ENCODE assay signal across 9 mouse cellular contexts in the genomic region with DNA sequence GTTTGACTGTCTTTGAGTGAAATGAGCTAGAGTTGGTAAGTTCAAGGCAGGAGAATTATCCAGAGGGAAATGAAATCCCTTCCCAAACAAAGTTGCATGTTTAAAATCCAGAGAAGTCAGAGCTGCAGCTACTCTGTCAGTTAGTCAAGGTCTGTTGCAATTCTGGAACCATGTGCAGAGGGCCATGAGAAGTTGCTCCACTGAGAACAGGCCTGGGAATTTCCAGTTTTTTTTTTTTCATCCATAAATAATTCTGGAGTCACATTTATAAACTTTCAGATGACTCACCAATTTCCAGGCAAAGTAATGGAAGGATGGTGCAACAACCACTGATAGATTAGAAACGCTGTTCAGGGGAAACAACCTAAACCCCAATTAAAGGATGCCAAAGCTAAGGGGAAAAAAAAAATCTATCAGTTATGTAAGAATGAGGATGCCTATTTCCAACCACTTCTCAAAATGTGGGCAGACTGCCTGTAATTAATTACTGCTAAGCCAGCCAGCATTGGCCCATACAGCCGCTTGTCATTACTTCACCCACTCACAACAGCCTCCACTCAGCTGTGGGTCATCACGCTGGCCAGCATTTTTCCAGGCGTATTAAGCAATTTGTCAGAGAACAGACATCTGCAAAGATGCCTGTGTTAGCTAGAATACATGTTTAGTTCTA.
A peak's percentile ranks its signal among the peaks of the same experiment; 100 is the strongest.
DNase-seq lines count a peak whose midpoint lies in the region; ATAC-seq and TF ChIP-seq lines count a peak whose summit lies in the region.
"Had no signal": no experiment of that assay in that cellular context is flagged by ENCODE, and none has a peak within 500 bp of the region (broad histone marks: within the 10 kb centered on the region; RNA-seq: fewer than 3 reads in every experiment).

No protein-coding gene starts in this region.

- ATAC-seq in forebrain, embryonic 14.5 days: peak; percentile 72
- no peak for ATAC-seq in kidney, embryonic 16.5 days (ENCODE audit: low FRiP score, low TSS enrichment)

- no peak overlapping the region for H3K27ac ChIP-seq in forebrain, embryonic 14.5 days (ENCODE audit: low read depth, low read length)
- no peak overlapping the region for H3K27ac ChIP-seq in forebrain, embryonic 10.5 days
- no peak overlapping the region; the same call in 1 of the 2 replicates for H3K27ac ChIP-seq in left cerebral cortex, adult 2 months
- no peak overlapping the region for H3K27ac ChIP-seq in kidney, embryonic 16.5 days (ENCODE audit: low read length)
- H3K27ac ChIP-seq: limb, embryonic 12.5 days had no signal

- 54% methylated on average over 4 of the region's 4 CpGs for WGBS in forebrain, embryonic 14.5 days
- WGBS in forebrain, embryonic 10.5 days: 91% methylated on average over 4 of the region's 4 CpGs
- 71% methylated on average over 4 of the region's 4 CpGs for WGBS in kidney, embryonic 16.5 days

- no peak overlapping the region for H3K4me2 ChIP-seq in forebrain, embryonic 14.5 days (ENCODE audit: low read length)
- no peak overlapping the region for H3K4me2 ChIP-seq in kidney, embryonic 16.5 days (replicated peaks; ENCODE audit: low read depth, low read length)
- H3K4me2 ChIP-seq: limb, embryonic 12.5 days had no signal

- intact Hi-C loops in left cerebral cortex, adult 2 months (cut with DNase I): no loop called here

- H3K36me3 ChIP-seq in forebrain, embryonic 14.5 days (ENCODE audit: control insufficient read depth, insufficient read depth, low read length): no peaks in the 10 kb centered on the region
- H3K36me3 ChIP-seq in forebrain, embryonic 10.5 days (replicated peaks): no peaks in the 10 kb centered on the region
- H3K36me3 ChIP-seq in kidney, embryonic 16.5 days (ENCODE audit: insufficient read depth, low read length): no peaks in the 10 kb centered on the region
- H3K36me3 ChIP-seq: limb, embryonic 12.5 days had no signal

- H3K4me3 ChIP-seq in forebrain, embryonic 14.5 days (ENCODE audit: low read depth, low read length): no peak overlapping the region
- no peak overlapping the region for H3K4me3 ChIP-seq in forebrain, embryonic 10.5 days
- H3K4me3 ChIP-seq in left cerebral cortex, adult 2 months: no peak overlapping the region; the same call in 1 of the 2 replicates
- H3K4me3 ChIP-seq in kidney, embryonic 16.5 days (ENCODE audit: low read length): no peak overlapping the region
- H3K4me3 ChIP-seq: limb, embryonic 12.5 days had no signal

- H3K27me3 ChIP-seq in forebrain, embryonic 14.5 days (replicated peaks; ENCODE audit: control insufficient read depth, insufficient read depth, low read length): no peaks in the 10 kb centered on the region
- H3K27me3 ChIP-seq in forebrain, embryonic 10.5 days (ENCODE audit: poor library complexity, severe bottlenecking): no peaks in the 10 kb centered on the region
- no peaks in the 10 kb centered on the region for H3K27me3 ChIP-seq in kidney, embryonic 16.5 days (ENCODE audit: insufficient read depth, low read length)
- H3K27me3 ChIP-seq: limb, embryonic 12.5 days had no signal

- H3K4me1 ChIP-seq in forebrain, embryonic 14.5 days (ENCODE audit: control insufficient read depth, insufficient read depth, low read length): no peaks in the 10 kb centered on the region
- no peaks in the 10 kb centered on the region for H3K4me1 ChIP-seq in forebrain, embryonic 10.5 days
- no peaks in the 10 kb centered on the region for H3K4me1 ChIP-seq in kidney, embryonic 16.5 days (ENCODE audit: insufficient read depth, low read length)
- H3K4me1 ChIP-seq: limb, embryonic 12.5 days had no signal

- TF ChIP-seq CTCF in left cerebral cortex, adult 2 months (IDR thresholded peaks at IDR 0.05): no peak

- DNase-seq in forebrain, embryonic 14.5 days (ENCODE audit: low spot score): peak; percentile 68
- DNase-seq in forebrain, embryonic 10.5 days (ENCODE audit: extremely low spot score, low spot score): no peak
- peak; percentile 7 for DNase-seq in urinary bladder, postnatal 25 days (ENCODE audit: low spot score)
- no peak for DNase-seq in urinary bladder, postnatal 10 days (ENCODE audit: low spot score)
- peak; percentile 16 to 18 for DNase-seq in left cerebral cortex, adult 2 months (ENCODE audit: extremely low spot score in 1 of 2, low spot score in 2 of 2)
- no peak for DNase-seq in B cell, adult 2 months
- DNase-seq in kidney, postnatal 10 days: no peak

- no peaks in the 10 kb centered on the region for H3K9me3 ChIP-seq in forebrain, embryonic 14.5 days (replicated peaks; ENCODE audit: control insufficient read depth, low read length)
- H3K9me3 ChIP-seq in forebrain, embryonic 10.5 days: peaks cover 5% of the 10 kb centered on the region; the same call in 1 of the 2 replicates
- H3K9me3 ChIP-seq in kidney, embryonic 16.5 days (ENCODE audit: low read length): no peaks in the 10 kb centered on the region
- H3K9me3 ChIP-seq: limb, embryonic 12.5 days had no signal

- H3K9ac ChIP-seq in forebrain, embryonic 14.5 days (ENCODE audit: low read length): no peak overlapping the region
- H3K9ac ChIP-seq in kidney, embryonic 16.5 days (replicated peaks; ENCODE audit: low read length): no peak overlapping the region
- H3K9ac ChIP-seq: limb, embryonic 12.5 days had no signal

Comparison
In these comparisons a context has a peak if more than half of its experiments do, and no peak if none do; other contexts are left out.
1. DNase-seq: peak in forebrain, embryonic 14.5 days (single experiment), urinary bladder, postnatal 25 days (single experiment) and left cerebral cortex, adult 2 months (2 of 2); none in forebrain, embryonic 10.5 days (single experiment), urinary bladder, postnatal 10 days (single experiment), B cell, adult 2 months (0 of 2) and kidney, postnatal 10 days (single experiment).